Mouse (Mus musculus) heart, postnatal 36 days (tissue): ENCODE data around the gene Olfml3. TPM values are rescaled to one million over a fixed set of nuclear protein-coding genes. Genes with fewer than 3 reads are reported as not detected.
A peak's percentile ranks its signal among the peaks of the same experiment; 100 is the strongest.

ENCODE experiments used
- DNase-seq, 2 experiments: peaks; one replicate each; pipeline ENCODE4 v3.0.0; 2021 to 2022
- intact Hi-C: fragments of 180-260 bp; cut with DNase I; formaldehyde crosslinking; loops from one replicate; pipeline ENCODE4 v1.15.1; 2025
- total RNA-seq, 2 experiments: library from RNA; stranded (reverse); gene quantifications; 2 replicates each; pipeline ENCODE4 v1.2.3; 2021

The Olfml3 gene
- total RNA-seq, result 1 to 10 TPM; 5.2 to 6.0 TPM

DNA sequence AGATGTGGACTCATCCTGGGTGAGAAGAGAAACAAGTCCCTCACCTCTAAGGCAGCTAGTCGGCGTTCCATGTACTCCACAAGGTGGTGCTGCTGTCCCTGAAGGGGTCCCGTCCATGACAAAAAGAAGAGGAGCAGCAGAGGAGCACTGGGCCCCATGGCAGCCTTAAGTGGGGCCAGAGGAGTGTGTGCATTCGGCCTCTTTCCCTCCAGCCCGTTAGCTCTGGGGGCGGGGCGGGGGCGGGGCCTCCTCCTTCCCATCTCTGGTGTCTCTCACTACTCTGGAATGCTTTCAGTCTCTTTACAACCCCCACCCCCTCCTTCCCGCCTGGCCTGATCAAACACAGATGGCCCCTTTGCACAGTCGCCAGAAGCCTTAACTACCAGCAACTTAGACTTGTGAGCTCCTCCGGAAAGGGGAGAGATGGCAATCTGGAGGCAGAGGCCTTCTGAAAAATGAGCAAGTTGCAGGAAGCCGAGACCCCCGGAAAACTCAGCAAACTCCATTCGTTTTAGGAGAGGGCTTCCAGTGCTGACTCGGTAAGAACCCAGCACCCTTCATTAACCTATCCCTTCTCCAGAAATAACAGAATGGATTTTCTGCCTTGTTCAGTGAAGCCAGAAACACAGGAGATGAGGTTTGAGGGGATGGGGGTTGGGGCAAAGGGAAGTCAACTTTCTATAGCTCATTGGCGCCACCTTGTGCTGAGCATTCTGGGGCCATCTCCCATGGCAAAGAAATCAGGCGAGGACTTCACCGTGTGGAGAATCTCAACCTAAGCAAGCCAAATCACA lies at the start of gene Olfml3:
TSS of gene Olfml3 (minus strand) at position 224 of the 794 bp plus-strand sequence.
- peak; percentile 88 to 94 for DNase-seq
- intact Hi-C loops, result loop anchor here (1.0 to 2.0 kb wide), 4 partner anchors 73 to 345 kb away; no protein-coding TSS in a partner anchor

DNA sequence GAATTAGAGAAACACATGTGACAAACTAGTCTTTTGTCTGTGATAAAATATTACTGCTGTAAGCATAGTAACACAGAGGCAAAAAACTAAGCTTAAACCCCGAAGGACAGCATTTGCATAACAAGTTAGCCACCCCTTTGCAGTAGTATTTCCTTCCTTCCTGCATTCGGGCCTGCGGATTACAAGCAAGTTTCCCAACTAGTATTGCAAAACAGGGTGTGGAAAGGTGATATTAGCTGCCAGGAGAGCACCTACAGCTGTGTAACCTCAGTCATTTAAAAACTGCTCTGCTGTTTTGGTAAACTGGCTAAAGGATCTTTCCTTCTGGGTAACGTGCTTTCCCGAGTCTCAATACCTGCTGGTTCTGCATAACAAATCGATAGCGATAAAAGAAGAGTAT lies 49.4 kb upstream of the Olfml3 start:
- intact Hi-C loops, result no loop called here
- DNase-seq, result no peak

DNA sequence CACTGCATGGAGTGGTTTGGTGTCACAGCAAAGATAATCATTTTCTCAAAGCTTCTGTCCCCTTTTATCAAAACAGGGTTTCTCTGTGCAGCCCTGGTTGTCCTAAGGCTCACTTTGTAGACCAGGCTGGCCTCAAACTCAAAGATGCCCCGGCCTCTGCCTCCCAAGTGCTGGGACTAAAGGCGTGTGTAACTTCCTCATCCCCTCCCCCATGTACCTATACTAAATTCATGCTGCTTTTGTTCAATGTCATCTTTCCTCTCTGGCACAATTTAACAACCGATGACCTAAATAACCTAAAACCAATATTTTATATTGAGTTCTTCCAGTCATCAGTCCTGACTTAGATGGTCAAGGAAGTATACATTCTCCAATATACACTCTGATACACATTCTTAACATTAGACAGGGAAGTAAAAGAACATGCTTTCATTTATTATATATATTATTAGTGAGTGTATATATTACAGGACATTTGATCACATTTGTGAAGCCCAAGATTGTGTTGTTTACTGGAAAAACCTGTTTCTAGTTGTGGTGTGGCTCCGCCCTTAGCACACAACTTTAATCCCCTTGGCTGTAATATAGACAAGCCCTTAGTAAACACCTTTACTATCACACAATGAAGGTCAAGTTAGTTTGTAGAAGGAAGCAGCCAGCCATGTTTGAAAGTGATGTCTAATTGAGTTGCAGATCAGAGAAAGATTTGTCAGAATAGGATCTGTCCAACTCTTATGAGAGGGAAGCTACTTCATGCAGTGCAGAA lies 45.2 kb upstream of the Olfml3 start:
- no peak for DNase-seq
- intact Hi-C loops, result no loop called here

DNA sequence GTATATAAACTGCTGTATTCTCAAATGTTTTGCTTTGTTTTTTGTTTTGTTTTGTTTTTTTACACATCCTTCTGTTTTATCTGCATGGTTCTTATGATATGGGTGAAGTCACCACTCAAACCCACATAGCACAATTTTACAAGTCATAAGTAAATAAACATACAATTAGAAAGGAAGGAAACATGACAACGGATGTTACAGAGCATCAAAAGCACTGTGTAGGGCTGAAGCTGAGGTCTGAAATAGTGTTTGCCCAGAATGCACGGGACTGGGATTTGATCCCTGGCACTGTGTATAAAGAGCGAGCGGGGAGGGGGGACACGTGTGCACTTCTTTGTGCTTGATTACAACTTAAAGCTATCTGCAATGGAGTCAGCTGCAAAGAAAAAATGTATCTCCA lies 43.0 kb upstream of the Olfml3 start:
- intact Hi-C loops, result no loop called here
- DNase-seq, result no peak

DNA sequence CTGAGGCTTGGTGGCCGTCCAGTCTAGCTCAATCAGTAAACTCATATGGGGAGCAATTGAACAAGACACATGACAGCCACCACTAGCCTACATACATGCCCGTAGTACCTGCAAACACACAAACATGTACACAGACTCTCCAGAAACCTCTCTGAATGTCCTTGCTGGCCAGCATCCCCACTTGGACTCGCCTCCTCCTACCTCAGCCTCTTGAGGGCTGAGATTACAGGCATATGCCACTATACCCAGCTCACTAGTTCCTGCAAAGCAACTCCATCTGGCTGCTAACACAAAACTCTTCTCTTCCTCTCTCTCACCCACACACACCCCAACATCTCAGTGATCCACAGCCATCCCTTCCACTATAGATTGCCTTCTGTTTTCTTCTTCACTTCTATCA lies 42.5 kb upstream of the Olfml3 start:
- DNase-seq, result no peak
- intact Hi-C loops, result no loop called here

DNA sequence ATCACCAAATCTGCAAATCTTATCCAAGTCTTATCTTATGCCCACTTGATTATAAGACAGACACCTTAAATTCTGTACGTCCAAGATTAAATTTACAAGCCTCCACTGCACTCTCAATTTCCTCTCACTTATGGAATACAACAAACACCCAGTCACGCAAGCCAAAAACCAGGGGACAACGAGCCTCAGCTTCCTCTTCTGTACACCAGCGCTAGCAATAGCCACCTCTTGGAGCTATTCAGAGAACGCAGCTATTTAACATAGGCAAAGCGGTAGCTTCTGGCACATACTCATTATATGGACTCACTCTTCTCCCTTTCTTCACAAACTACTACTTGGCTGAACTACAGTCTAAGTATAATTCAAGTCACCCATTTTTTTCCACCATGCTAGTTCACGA lies 41.4 kb upstream of the Olfml3 start:
- intact Hi-C loops, result no loop called here
- DNase-seq, result no peak

DNA sequence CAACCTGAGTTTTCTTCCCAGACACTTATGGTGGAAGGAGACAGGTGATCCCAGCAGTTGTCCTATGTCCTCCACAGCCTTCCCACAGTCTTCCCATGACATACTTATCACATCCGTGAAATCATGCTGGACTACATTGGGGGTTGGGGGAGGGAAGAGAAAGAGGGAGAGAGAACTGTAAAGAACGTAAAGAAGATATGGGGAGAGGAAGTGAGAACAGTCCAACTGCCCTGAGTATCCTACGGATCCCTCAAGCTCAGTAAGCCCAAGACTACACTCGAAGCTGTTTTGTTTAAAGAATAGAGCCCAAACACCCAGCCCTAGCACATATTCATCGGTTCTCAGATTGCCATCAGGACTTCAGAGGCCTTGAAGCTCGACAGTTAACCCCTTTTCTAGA lies 40.9 kb upstream of the Olfml3 start:
- DNase-seq, result no peak
- intact Hi-C loops, result no loop called here

DNA sequence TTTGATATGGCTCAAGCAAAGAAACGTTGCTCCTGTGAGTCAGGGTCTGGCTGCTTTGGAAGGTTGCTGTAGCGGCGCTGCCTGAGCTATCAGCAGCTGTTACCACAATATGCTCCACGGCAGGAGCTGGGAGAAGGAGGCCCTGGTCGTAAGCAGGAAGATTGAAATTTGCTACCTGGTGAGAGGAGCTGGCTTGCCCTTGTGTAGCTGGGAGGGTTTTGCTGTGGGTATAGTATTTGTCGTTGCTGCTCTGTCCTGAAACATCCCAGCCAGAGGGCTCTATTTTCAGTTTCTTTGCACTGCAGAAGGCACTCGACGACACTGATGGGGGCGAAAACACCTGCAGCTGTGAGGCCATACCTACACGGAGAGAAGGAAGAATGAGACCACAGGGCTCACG lies 40.1 kb upstream of the Olfml3 start:
- DNase-seq, result no peak

DNA sequence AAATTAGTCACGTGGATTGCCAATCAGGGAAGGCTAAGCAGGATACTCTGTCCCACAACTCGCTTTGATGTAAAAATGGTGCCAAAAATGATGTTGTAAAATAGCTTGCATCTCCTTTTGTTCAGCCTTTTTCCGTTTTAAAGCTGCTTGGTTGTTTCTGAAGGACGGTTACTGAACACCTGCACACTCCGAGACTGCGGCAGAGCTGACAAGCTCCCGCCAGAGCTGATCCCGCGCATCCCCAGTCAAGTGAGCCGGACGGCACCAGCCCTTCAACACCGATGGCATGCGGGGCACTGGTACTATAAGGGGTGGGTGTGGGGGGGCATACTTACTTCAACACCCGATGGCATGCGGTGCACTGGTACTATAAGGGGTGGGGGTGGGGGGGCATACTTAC lies 36.2 kb upstream of the Olfml3 start:
- intact Hi-C loops, result loop anchor here (5.0 kb wide), 1 partner anchor 33 kb away; the partner anchor contains the start of genes Ap4b1, Dclre1b and Gm43064
- no peak for DNase-seq

More for the DNA sequence above, 40.1 kb upstream of the Olfml3 start:
- intact Hi-C loops, result no loop called here

DNA sequence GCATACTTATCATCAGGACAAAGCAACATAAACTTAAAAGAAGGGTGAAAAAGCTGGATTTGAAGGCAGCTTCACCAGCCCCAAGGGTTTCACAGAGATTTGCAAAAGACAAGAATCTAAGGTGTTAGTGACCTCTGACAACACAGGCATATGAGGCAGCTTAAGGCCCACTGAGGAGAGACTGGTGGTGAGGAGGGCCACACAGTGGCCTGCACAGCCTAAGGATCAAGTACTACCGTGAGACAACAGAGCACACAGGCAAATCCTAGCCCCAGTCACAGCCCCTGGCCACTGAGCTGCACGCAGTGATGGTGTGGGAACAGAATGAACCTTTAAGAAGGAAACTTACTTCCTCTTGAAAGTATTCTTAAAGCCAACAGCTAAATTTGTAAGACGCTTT lies 35.7 kb upstream of the Olfml3 start:
- intact Hi-C loops, result loop anchor here (5.0 kb wide), 1 partner anchor 34 kb away; the partner anchor contains the start of genes Ap4b1, Dclre1b and Gm43064
- DNase-seq, result no peak

DNA sequence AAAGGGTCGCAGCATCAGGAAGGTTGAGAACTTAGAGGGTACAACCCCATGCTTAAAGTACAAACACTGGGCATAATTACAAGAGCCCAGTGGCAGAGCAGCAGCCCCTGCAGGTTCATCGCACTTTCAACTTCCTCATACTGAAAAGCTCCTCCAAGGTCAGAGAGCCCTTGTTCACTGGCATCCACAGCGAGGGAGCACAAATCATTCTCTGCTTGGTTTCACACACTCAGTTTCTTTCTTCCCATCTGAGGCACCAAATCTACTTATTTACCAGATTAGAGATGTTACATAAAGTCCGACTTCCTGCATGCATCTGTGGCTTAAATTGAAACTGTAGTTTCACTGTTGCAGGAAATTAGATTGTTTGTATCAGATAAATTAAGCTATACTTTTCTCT lies 35.0 kb upstream of the Olfml3 start:
- DNase-seq, result no peak
- intact Hi-C loops, result loop anchor here (5.0 kb wide), 1 partner anchor 34 kb away; the partner anchor contains the start of genes Ap4b1, Dclre1b and Gm43064

DNA sequence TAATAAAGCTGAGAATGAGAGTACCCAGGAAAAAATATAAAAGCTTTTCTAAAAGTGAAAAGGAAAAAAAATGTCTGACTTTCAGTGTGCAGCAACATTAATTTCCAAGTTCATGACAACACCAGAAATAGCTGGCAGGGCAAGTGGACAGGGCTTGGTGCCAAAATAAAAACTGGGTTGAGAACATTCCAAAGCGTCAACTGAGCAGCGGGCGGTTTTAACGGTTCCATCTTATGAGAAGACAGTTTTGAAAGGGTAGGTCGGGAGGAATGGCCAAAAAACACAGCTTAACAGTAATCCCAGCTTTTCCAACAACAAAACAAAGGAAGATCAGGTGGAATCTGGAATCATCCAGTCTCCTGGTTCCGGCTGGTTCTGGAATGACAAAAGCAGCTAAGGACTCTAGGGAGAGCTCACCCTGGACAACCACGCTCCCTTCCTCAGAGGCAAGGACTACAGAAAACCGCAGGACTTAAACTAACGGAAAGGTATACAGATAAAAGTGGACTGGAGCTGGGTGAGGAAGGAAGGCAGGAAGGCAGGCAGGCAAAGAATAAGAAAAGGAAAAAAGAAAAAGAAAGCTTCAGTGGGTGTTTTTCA lies 33.8 kb upstream of the Olfml3 start:
- intact Hi-C loops, result loop anchor here (5.0 kb wide), 1 partner anchor 36 kb away; the partner anchor contains the start of genes Ap4b1, Dclre1b and Gm43064
- DNase-seq, result peak; percentile 78 to 81

DNA sequence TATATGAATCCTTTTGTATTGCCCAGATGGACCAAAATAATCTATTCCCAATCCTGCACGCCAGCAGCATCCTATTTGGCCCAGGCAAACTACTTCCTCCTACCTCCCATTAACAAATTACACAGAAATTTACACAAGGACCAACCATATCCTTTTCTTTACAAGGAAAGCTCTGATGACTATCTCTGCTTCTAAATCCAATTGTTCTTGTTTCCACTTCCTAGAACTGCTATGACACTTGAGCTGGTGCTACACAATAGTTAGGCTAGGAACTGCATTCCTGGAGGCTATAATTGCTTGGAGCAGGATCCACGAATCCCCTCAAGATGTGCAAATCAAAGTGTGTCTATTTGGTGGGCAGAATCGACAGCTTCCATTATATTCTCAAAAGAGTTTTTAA lies 29.0 kb upstream of the Olfml3 start:
- DNase-seq, result no peak
- intact Hi-C loops, result no loop called here

DNA sequence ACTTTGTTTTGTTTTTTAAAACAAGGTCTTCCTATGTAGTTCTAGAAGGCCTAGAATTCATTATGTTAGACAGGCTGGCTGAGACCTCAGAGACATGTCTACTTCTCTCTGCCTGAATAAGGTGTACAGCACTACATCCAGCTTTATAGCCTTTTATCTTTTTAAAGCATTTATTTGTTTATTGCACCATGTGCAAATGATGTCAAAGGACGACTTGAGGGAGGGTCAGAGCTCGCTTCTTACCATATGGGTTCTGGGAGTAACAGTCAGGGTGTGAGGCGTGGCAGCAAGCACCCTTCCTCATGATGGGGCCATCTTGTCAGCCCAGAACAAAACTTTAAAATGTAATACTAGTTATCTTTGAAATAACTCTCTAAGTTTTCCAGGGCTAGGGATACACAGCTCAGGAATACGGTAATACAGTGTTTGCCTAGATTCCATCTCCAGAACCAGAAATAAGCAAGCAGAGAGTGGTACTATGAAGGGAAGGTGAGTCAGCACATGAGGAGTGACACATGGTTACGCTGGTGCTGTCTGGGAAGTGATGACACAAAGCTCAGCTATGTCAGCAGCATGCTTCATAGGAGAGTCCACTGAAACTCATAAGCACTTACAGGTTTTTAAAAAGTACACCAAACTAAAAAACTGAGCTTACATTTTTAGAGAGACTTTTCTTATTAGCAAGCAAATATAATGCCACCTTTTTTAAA lies 21.6 kb upstream of the Olfml3 start:
- intact Hi-C loops, result no loop called here
- DNase-seq, result no peak

DNA sequence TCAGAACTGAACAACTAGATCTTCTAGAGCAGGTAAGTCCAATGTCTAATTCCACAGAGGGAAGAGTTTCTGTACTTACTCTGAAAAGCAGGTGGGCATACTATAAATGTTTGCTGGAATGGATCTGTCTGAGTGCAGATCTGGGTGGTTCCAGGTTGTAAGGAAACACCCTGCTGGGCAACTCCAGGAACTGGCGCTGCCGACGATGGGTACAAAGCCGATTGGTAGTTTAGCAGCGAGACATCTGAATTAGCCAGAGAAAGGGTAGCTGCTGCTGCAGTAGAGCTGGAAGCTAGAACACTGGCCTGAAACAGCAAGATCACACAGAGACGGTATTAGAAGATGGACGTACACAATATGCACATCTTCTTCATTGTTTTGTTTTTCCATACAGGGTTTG lies 20.7 kb upstream of the Olfml3 start:
- intact Hi-C loops, result no loop called here
- DNase-seq, result no peak

DNA sequence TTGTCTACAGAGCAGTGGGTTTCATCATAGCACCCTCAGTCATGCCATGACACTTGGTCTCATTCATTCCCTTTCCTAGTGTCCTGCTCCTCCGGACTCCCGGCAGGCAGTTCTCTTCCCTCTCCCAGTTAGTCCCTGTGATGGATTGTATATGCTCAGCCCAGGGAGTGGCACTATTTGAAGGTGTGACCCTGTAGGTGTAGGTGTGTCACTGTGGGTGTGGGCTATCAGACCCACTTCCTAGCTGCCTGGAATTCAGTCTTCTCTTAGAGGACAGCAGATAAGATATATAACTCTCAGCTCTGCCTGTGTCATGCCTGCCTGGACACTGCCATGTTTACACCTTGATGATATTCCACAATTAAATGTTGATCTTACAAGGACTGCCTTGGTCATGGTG lies 19.1 kb upstream of the Olfml3 start:
- intact Hi-C loops, result no loop called here
- DNase-seq, result no peak

DNA sequence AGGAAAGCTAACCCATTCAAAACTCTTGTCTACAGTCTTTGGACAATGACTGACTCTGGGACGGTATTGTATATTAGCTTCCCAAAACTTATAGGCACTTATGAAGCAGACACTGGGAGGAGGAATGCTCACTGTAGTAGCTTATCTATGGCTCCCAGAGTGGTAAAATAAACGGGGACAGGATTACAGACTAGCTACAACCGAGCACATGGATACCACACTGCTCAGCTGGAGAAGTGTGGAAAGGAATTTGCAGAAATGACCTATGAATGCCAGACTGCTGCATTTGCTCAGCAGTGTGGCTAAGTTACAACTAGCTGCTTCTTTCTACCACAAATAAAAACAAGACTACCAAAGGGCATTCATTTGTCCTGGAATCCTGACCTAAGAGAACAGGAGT lies 17.6 kb upstream of the Olfml3 start:
- intact Hi-C loops, result no loop called here

DNA sequence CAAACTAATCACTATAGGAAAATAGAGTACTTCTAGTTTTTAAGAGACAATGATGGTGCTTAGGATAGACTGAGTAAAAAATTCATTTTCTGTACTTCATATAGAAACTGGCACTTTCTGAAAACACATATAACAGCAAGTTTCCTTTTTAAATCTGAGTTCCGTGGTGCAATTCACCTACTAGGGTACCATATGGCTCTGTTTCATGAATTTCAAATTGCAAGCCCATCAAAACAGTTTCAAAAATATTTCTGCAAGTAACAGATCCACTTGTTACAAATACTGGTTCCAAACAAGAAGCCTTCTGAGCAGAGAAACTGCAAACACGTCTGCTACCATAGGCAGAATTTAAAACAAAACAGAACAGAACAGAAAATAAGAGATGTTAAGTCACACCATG lies 13.8 kb upstream of the Olfml3 start:
- intact Hi-C loops, result no loop called here

More for the DNA sequence above, 17.6 kb upstream of the Olfml3 start:
- DNase-seq, result no peak

DNA sequence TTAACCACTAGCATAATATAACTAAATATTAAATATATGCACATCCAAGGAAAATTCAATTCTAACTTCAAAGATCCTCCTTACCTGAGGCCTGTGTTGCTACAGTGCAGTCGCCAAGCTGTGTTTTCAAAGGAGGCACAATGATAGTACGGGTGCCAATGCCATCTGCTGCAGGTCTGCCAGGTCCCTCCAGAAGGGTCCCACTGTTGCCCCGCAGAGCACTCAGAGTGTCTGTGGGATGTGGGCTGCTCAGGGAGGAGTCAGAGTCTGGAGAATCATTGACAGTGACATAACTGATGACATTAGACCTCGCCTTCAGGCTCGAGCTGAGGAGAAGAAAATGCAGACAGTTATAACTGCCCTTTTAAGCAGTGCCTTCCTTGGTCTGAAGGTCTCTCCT lies 8.9 kb upstream of the Olfml3 start:
- intact Hi-C loops, result no loop called here

More for the DNA sequence above, 13.8 kb upstream of the Olfml3 start:
- DNase-seq, result no peak

DNA sequence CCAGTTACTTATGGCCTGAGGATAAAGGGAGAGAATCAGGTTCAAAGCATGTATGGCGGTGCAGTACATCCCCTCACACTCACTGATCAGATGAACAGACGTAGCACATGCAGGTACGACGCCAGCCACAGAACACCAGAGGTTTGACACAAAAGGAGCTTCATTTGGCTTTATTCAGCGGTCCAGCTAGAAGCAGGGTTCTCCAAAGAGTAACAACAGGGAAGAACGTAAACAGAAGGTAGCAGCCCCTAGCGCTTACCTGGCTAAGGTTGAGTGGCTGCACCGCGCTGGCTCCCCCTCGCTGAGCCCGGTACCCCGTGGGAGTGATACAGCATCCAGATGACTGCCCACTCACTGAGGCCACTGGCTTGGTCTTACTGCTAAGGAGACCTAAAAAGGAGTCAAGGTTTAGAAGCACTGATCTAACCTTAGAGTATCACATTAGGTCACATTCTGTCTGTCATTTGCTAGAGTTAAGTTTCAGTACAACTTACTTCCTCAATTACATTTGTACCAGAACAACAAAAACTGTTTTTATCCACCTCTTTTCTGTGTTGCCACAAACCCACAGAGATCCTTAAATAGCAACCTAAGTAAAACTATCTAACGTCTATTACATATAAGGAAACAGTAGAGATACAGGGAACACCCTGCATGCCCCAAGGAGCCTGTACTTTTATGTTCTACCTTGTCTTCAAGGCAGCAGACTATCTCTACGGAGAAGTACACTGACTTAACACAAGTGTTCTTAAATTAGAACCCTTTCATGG lies 7.4 kb upstream of the Olfml3 start:
- intact Hi-C loops, result no loop called here
- no peak for DNase-seq

More for the DNA sequence above, 8.9 kb upstream of the Olfml3 start:
- DNase-seq, result no peak
